Mouse (Mus musculus) myocyte (in vitro differentiated cells): ENCODE results near the gene Aanat.

ENCODE experiments used
- CEBPB ChIP-seq: IDR thresholded peaks from 2 replicates; pipeline ENCODE4 v1.6.1; 2011; ENCODE audit warnings: mild to moderate bottlenecking, moderate library complexity; ENCODE audit not compliant: poor library complexity, insufficient read depth, severe bottlenecking
- E2F4 ChIP-seq: IDR thresholded peaks from one replicate; pipeline ENCODE4 v1.6.1; 2011; ENCODE audit warnings: mild to moderate bottlenecking, control low read depth, moderate library complexity; ENCODE audit not compliant: insufficient read depth
- MAX ChIP-seq: IDR thresholded peaks from one replicate; pipeline ENCODE4 v1.6.1; 2011; ENCODE audit warnings: low read depth, mild to moderate bottlenecking, control low read depth
- MYOD1 ChIP-seq, 3 experiments: IDR thresholded peaks; one replicate each; pipeline ENCODE4 v1.6.1; 2011; ENCODE audit warnings: control low read depth in 2 of 3, low read depth in 2 of 3, mild to moderate bottlenecking in 2 of 3, moderate library complexity in 1 of 3; ENCODE audit not compliant: insufficient read length in 2 of 3, control insufficient read depth in 1 of 3
- MYOG ChIP-seq, 3 experiments: IDR thresholded peaks; one replicate each; pipeline ENCODE4 v1.6.1; 2011; ENCODE audit warnings: control low read depth in 2 of 3, low read depth in 2 of 3, mild to moderate bottlenecking in 2 of 3; ENCODE audit not compliant: insufficient read length in 2 of 3, control insufficient read depth in 1 of 3, insufficient read depth in 1 of 3
- POLR2A ChIP-seq: IDR thresholded peaks from one replicate; pipeline ENCODE4 v1.6.1; 2011; ENCODE audit warnings: low read depth, mild to moderate bottlenecking, control low read depth, moderate library complexity; ENCODE audit not compliant: insufficient read length
- POLR2AphosphoS2 ChIP-seq: IDR thresholded peaks from one replicate; pipeline ENCODE4 v1.6.1; 2011; ENCODE audit warnings: low read depth, control low read depth; ENCODE audit not compliant: insufficient read length
- SRF ChIP-seq: IDR thresholded peaks from one replicate; pipeline ENCODE4 v1.6.1; 2011; ENCODE audit warnings: low read depth; ENCODE audit not compliant: control insufficient read depth, insufficient read length
- TCF12 ChIP-seq: IDR thresholded peaks from one replicate; pipeline ENCODE4 v1.6.1; 2011; ENCODE audit warnings: mild to moderate bottlenecking, control low read depth; ENCODE audit not compliant: poor library complexity, insufficient read depth, severe bottlenecking
- TCF3 ChIP-seq: IDR thresholded peaks from one replicate; pipeline ENCODE4 v1.6.1; 2011; ENCODE audit warnings: low read depth, control low read depth; ENCODE audit not compliant: insufficient read length
- USF1 ChIP-seq: IDR thresholded peaks from one replicate; pipeline ENCODE4 v1.6.1; 2011; ENCODE audit warnings: low read depth, mild to moderate bottlenecking, control low read depth, moderate library complexity

DNA sequence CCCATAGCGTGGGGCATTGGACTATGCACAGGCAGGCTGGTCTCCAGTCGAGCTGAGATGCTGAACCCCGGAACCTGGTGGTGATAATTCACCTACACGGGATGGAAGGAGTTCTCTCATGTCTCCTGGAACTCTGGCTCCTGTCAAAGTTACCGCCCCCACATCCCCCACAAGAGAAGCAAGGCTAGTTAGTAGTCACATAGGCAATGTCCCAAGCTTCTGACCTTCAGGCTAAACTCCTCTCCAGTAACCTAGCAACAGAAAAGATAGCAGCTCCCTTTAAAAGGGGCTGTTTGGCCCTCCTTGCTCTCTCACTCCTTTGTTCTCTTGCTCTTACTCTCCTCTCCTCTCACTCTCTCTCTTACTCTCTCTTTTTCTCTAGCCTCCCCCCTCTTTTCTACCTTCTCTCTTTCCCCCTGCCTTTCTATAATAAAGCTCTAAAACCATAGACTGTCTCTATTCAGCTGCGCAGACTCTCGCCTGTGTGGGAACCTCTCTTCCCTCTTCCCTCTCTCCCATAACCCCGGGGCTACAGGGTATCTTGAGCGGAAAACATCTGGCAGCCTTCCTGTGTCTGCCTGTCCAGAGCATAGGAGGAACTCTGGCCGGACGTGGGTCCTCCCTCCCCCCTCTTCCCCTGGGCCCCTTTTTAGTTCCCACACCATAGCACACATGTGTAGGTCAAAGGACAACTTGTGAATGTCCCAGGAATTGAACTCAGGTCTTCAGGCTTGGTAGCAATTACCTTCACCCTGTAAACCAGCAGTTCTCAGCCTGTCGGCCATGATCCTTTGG is 44.1 kb downstream of the Aanat start:
- no peak for TF ChIP-seq TCF12
- TF ChIP-seq POLR2A: no peak
- no peak for TF ChIP-seq MYOG (IDR thresholded peaks at IDR 0.05; ENCODE audit: control insufficient read depth in 1 of 3, insufficient read depth in 1 of 3, insufficient read length in 2 of 3, low read depth in 2 of 3)
- no peak for TF ChIP-seq E2F4
- TF ChIP-seq MAX: no peak
- no peak for TF ChIP-seq CEBPB
- no peak for TF ChIP-seq USF1
- no peak for TF ChIP-seq POLR2AphosphoS2
- TF ChIP-seq MYOD1 (IDR thresholded peaks at IDR 0.05; ENCODE audit: control insufficient read depth in 1 of 3, insufficient read length in 2 of 3, low read depth in 2 of 3): no peak
- TF ChIP-seq SRF: no peak
- TF ChIP-seq TCF3: no peak
